Mouse (Mus musculus) testis, adult 2 months (tissue): Measurements from ENCODE around the gene Nmd3. TPM values are rescaled to one million over a fixed set of nuclear protein-coding genes. Genes with fewer than 3 reads are reported as not detected.

Experiments used
- H3K27ac ChIP-seq: fragments of 200-500 bp; 2 replicates; pipeline ENCODE4 v1.5.1; 2012; ENCODE audit warnings: low read depth, low read length; ENCODE audit not compliant: control insufficient read depth, insufficient read depth
- H3K27me3 ChIP-seq: fragments of 200-500 bp; 2 replicates; pipeline ENCODE4 v1.6.1; 2012; ENCODE audit warnings: mild to moderate bottlenecking, low read length, moderate library complexity; ENCODE audit not compliant: control insufficient read depth, insufficient read depth
- H3K36me3 ChIP-seq: fragments of 200-500 bp; 2 replicates; pipeline ENCODE4 v1.6.1; 2012; ENCODE audit warnings: mild to moderate bottlenecking, low read length; ENCODE audit not compliant: control insufficient read depth, insufficient read depth
- H3K4me1 ChIP-seq: fragments of 200-500 bp; 2 replicates; pipeline ENCODE4 v1.6.1; 2012; ENCODE audit warnings: low read length; ENCODE audit not compliant: control insufficient read depth, insufficient read depth
- H3K4me3 ChIP-seq: fragments of 200-500 bp; 2 replicates; pipeline ENCODE4 v1.5.1; 2012; ENCODE audit warnings: low read depth, mild to moderate bottlenecking, low read length, moderate library complexity, mixed read lengths; ENCODE audit not compliant: control insufficient read depth
- CTCF ChIP-seq: fragments of 200-500 bp; IDR thresholded peaks from 2 replicates; pipeline ENCODE4 v1.5.1; 2012; ENCODE audit warnings: low read depth, mild to moderate bottlenecking, inconsistent platforms, low read length, moderate library complexity; ENCODE audit not compliant: control insufficient read depth, insufficient read depth, insufficient replicate concordance
- POLR2A ChIP-seq: fragments of 200-500 bp; IDR thresholded peaks from 2 replicates; pipeline ENCODE4 v1.6.1; 2012; ENCODE audit warnings: low read depth, mild to moderate bottlenecking, inconsistent platforms, low read length, moderate library complexity; ENCODE audit not compliant: control insufficient read depth
- polyA plus RNA-seq: library from polyadenylated mRNA; depleted of rRNA; stranded (reverse); fragments of >200 nt; gene quantifications from 2 replicates; pipeline ENCODE4 v1.2.3, GENCODE M21; 2012

Nmd3 gene
- polyA plus RNA-seq, 1 experiment: 39.0 TPM

DNA sequence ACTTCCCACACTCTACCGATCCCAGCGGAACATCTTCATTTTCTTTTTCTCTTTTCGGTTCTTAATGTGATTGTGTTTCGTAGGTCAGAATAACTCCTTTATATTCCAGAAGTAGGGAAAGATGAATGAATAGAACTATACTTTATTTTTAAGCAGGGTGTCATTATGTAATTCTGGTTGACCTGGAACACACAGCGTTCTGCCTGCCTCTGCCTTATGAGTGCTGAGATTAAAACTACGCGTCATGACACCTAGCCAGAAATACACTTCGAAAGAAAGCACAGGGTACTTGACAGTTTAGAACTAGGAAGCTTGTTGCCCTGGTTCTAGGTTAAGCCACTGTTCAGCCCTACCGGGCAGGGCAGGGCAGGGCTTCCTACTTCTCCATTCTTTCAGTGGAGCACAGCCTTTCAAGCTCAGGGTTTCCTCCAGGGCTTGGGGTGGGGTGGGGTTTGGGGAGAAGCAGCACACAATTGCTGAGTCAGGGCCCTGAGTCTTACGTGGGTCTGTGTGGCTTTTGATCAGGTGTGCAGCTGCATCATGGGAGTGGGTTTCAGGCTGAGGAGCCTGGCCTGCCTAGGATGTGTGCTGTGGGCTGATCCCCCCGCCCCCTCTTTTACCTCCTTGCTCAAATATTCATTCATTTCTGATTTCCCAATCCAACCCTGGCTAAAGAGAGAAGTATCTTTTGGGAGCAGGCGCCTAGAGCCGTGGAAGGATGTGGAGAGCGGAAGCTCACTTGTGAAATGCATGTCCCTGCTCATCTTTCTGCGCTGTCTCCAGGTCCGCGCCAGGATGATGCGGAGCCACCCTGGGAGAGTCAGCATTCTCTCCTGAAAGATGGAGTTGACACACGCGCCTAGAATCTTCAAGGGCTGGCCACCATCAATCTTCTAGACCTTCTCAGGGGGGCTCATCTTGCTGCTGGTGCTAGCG is 42.1 kb downstream of the Nmd3 start:
- H3K36me3 ChIP-seq: no peaks in the 10 kb centered on the region
- TF ChIP-seq POLR2A: no peak
- TF ChIP-seq CTCF: no peak
- no peak overlapping the region for H3K4me3 ChIP-seq
- no peaks in the 10 kb centered on the region for H3K4me1 ChIP-seq
- H3K27me3 ChIP-seq: no peaks in the 10 kb centered on the region
- no peak overlapping the region for H3K27ac ChIP-seq

DNA sequence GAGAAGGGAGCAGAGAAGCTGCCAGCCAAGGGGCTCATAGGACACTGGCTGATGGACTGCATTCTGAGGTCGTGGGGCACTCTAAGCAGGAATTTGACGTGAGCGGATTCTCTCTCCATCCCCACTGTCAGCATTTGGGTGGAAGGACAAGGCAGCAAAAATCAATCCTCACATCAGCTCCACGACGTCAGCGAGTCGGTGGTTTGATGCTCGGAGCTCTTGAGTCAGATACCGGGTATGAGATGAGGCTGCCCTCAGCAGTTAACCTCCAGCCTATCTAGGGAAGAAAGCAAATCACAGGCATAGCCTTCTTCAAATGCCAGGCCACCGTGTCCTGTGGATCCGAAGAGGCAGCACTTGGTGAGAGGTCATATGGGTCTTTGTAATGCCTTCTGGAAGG is 43.4 kb downstream of the Nmd3 start:
- Histone ChIP-seq H3K4me3 (no peak overlapping the region), H3K4me1 (no peaks in the 10 kb centered on the region), H3K27me3 (no peaks in the 10 kb centered on the region), H3K36me3 (no peaks in the 10 kb centered on the region), H3K27ac (no peak overlapping the region)
- TF ChIP-seq CTCF (no peak), POLR2A (no peak)

GRCm38 (mm10) chr3:69769150-69769549 is 47.4 kb downstream of the Nmd3 start:
- Histone ChIP-seq H3K4me1 (no peaks in the 10 kb centered on the region), H3K4me3 (no peak overlapping the region), H3K27ac (no peak overlapping the region), H3K36me3 (no peaks in the 10 kb centered on the region), H3K27me3 (no peaks in the 10 kb centered on the region)
- no peak for TF ChIP-seq CTCF
- no peak for TF ChIP-seq POLR2A

DNA sequence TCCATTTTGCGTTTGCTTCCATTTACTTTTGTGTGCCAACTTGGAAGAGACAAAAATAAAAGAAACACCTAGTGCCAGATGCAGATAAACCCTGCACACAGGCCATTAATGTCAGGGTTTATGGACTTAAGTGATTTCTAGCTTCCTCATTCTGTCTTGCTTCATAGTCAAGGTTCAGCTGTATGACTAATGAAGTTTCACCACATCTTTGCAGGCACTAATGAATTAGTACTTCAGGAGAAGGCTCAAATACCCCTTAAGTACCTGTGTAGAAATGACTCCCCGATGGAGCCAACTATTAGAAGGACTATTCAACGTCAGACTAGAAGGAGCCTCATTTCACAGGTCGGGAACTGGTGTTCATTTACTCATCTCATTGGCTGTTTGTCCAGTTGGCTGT is 51.6 kb downstream of the Nmd3 start:
- H3K4me3 ChIP-seq: no peak overlapping the region
- H3K4me1 ChIP-seq: no peaks in the 10 kb centered on the region
- no peaks in the 10 kb centered on the region for H3K27me3 ChIP-seq
- H3K27ac ChIP-seq: no peak overlapping the region
- H3K36me3 ChIP-seq: no peaks in the 10 kb centered on the region
- no peak for TF ChIP-seq CTCF
- TF ChIP-seq POLR2A: no peak

GRCm38 (mm10) chr3:69779246-69779796 is 57.5 kb downstream of the Nmd3 start:
- Histone ChIP-seq H3K27ac (no peak overlapping the region), H3K4me3 (no peak overlapping the region), H3K4me1 (no peaks in the 10 kb centered on the region), H3K36me3 (no peaks in the 10 kb centered on the region), H3K27me3 (no peaks in the 10 kb centered on the region)
- TF ChIP-seq POLR2A (no peak), CTCF (no peak)

DNA sequence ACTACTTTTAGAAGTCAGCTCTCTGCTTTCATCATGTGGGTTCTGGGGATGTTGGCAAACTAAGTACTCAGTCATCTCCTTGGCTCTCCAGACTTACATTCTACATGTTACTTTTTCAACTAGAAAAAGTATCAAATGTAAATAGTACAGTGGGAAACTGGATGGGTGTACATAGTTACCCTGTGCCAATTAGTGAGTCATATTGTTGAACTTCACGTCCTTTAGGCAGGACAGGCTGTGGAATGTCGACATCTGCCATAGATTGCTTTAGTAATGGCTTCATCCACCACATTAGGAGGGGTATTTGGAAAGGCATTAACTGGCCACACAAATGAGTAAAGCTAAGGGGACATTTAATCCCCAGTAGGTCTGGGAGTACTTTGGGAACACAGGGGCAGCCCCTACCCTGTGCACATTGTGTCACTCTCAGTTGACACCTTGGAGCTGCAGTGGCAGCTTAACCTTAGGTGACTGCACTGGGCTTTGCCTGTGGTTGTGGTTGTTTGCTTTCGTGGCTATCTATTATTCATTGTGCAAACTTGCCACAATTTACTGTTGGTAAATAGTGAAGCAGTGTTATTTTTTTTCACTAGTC is 71.1 kb downstream of the Nmd3 start:
- Histone ChIP-seq H3K36me3 (no peaks in the 10 kb centered on the region), H3K4me3 (no peak overlapping the region), H3K27me3 (no peaks in the 10 kb centered on the region), H3K4me1 (peaks cover 3% of the 10 kb centered on the region; the same call in 1 of the 2 replicates), H3K27ac (no peak overlapping the region)
- TF ChIP-seq POLR2A: no peak
- TF ChIP-seq CTCF: no peak

DNA sequence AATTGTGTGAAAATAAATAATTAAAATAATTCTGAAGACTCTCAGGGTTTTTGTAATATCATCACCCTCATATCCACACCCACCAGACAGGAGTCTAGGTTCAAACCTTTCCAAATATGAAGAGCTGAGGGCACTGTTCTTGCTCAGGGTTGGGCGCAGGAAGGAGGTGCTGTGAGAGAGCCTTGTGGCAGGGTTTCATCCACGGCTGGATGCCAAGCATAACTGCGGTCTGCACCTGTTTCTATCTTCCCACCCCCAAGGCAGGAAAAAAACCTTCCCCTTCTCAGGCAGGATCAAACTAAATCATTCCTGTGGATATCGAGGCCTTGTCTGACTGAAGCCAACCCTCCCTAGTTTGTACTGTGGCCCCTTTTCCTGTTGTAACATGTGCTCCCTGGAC is 75.7 kb downstream of the Nmd3 start:
- Histone ChIP-seq H3K4me3 (no peak overlapping the region), H3K4me1 (peaks cover 3% of the 10 kb centered on the region; the same call in 1 of the 2 replicates), H3K27ac (no peak overlapping the region), H3K27me3 (no peaks in the 10 kb centered on the region), H3K36me3 (no peaks in the 10 kb centered on the region)
- no peak for TF ChIP-seq CTCF
- TF ChIP-seq POLR2A: no peak
